Mouse (Mus musculus): Measurements from ENCODE around the gene Smarce1.
"Not testable (repeated sequence)": the region's sequence is repeated elsewhere in the genome, so short reads cannot be mapped to it uniquely, and the experiment has no call there.

Smarce1 gene

DNA sequence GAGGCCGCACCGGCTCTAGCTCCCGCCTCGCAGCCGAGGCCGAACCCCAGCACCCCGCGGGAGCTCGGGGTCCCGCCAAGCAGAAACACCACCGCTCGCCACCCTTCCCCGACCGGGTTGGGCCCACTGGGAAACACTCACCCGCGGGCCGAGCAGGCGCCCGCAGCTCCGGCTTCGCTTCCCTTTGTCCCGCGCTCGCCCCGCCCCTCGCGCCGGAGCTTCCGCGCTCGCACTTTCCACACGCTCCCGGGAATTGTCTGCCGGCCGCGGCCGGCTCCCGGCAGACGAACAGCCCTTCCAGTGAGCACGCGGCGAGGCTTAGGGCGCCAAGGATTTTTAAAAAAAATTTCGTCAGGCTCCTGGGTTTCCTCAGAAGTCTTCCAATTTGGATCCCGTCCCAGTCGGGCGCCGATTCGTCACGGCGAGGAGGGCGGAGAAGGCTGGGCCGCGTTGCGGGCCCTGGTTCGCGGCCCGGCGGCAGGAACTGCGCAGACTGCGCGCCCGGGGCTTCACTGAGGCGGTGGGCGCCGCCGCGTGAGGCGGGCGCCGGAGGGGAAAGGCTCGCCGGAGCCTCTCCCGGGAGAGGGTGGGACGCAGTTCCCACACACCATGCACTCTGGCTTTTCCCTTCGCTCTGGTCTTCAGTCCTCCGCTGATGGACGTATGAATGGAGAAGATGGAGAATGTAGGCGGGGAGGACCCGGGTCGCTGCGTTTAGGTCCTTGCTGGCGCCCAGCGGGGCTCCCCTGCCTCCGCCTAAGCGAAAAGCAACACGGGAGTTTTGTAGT, at the start of gene Smarce1:
TSS of gene Smarce1 (minus strand) at position 757 of the 788 bp plus-strand sequence.
- in situ Hi-C loops (cut with MboI; ENCODE audit: low sequenced_read_pairs), result no loop called here

DNA sequence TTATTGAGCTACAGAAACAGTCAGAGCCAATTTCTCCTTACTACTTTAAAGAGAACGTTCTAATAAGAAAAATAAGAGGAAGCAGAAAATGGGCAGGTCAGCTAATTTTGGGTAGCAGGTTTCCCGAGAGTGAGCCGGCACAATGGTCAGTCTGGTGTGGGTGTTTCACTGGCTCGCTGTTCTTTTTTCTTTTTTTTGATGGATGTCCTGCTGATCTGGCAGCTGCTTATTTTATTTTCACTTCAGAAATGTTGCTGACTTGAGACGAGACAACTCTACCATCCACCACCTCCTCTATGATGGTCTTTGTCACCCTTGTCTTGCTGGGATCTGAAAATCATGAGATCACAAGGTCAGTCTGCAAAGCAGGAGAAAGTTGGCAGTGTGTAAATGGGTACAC, 49.2 kb upstream of the Smarce1 start:
- in situ Hi-C loops (cut with MboI; ENCODE audit: low sequenced_read_pairs), result no loop called here

DNA sequence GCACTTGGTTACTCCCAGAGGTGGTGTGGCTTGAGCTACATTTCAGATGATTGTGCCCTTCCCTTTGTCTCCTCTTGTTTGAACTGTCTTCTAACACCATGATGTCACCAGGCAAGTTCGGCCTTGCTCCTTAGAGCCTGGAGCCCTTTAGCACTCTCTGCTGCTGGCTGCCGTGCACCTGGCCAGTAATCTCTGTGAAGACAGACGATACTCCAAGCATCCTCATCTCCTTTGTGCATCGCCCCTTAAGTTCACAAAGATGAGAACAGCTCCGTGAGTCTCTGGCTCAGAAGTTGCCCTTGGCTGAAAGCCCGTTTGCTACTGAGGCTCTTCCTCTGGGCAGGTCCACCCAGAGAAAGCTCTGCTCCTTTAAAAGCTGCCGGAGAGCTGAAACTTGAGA, 46.0 kb upstream of the Smarce1 start:
- in situ Hi-C loops (cut with MboI; ENCODE audit: low sequenced_read_pairs), result no loop called here

DNA sequence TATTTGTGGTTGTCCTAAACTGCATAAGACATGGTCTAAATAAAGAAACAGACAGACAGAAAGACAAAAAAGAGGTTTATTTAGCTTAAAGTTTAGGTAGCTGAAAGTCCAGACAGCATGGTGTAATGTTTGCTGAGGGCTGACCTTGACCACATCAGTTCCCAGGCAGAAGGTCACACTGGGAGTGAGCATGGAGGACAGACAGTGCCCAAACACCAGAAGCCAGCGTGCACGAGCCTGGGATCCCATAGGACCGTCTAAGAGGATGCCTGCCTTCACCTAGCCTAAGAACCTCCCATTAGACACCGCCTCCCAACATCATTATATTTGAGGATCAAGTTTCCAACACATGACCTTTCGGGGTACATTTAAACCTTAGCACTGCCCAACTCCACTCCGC, 44.8 kb upstream of the Smarce1 start:
- in situ Hi-C loops (cut with MboI; ENCODE audit: low sequenced_read_pairs), result no loop called here

DNA sequence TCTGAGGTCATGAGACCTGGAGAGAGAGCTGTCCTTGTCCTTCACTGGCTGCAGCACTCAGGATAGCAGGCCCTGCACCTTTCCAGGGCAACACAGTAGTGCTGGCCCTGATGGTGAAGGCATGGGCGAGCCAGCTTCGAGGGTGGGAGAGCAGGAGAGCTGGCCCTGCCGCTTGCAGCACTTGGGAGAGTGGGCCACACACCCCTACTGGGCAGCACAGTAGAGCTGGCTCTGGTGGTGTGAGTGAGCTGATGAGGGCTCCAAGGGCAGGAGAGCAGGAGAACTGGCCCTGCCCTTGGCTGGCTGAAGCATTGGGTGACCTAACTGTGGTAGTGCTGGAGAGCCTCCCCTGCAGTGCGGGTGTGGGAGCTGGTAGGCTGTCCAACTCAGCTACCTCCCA, 41.9 kb upstream of the Smarce1 start:
- in situ Hi-C loops (cut with MboI; ENCODE audit: low sequenced_read_pairs), result no loop called here

DNA sequence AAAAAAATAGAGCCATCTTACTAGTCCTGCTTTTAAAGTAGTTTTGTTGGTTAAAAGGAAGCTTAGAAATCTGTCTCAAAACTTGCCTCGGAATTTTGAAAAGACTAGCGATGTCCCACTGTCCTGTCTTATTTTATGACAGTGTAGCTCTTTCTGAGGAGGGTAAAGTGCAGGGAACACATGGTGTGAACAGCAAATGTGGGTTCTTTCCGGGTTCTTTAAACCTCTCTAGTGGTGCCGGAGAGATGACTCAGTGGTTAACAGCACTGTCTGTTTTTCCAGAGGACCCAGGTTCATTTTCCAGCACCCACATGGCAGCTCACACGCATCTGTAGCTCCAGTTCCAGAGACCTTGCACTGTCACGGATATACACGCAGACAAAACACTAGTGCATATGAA, 38.4 kb upstream of the Smarce1 start:
- in situ Hi-C loops (cut with MboI; ENCODE audit: low sequenced_read_pairs), result no loop called here

DNA sequence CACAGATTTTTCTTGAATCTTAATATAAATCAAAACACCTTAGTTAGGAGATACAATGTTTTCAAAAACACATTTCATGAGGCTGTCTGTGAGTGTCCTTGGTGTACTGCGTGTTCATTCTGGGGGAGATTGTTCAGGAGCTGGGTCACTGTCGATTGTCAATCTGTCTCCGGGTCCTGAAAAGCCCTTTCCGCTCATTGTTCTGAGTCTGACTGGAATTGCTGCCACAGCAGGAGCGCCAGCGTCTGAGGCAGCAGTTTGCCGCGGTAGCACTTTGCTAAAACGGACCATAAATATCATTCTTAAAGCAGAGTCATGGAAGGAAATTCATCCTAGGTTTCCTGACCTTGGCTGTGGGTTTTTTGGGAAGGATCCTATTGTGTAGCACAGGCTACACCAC, 35.0 kb upstream of the Smarce1 start:
- in situ Hi-C loops (cut with MboI; ENCODE audit: low sequenced_read_pairs), result no loop called here

DNA sequence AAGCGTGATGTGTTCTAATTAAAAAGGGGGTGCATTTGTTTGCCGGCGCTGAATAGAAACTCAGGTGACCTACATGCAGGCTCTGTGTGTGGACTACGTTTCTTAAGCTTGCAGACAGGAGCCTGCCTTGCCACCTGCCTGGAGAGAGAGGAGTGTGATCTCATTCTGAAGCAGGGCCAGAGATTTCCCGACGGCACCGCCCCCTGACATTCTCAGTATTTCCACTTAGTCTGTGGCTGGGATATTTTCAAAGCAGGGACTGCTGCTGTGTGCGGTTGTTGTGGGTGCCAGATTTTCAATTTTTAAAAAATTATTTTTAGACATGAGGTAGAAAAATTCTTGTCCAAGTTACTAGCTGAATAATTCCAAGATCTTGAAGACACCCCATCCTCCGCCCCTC, 34.4 kb upstream of the Smarce1 start:
- in situ Hi-C loops (cut with MboI; ENCODE audit: low sequenced_read_pairs), result no loop called here

DNA sequence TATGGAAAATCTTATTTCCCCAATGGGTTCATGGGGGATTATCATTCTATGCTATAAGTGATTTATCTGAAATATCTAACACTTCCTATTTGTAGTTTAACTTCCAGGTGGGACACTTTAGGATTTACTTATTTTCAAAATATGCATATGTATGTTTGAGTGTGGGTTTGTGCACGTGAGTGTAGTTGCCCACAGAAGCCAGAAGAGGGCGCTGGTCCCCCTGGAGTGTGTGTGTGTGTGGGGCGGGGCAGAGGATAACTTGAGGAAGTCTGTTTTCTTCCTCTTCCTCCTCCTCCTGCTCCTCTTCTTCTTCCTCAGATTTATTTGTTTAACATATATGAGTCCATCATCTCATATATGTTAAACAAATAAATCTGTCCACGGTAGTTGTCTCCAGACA, 25.4 kb upstream of the Smarce1 start:
- in situ Hi-C loops (cut with MboI; ENCODE audit: low sequenced_read_pairs), result no loop called here

DNA sequence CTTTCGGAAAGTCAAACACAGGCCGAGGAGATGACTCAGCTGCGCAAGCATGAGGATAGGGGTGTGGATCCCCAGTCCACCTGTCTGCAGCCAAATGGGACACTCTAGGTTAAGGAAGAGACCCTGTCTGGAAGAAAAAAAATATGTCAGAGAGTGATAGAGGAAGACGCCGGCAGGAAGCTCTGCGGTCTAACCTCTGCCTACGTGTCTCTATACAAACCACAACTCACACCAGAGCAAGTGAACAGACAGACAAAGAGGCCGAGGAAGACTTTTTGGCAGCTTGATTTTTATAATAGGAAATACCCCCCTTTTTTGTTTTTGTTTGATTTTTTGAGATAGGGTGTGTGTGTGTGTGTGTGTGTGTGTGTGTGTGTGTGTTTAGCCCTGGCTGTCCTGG, 24.5 kb upstream of the Smarce1 start:
- in situ Hi-C loops (cut with MboI; ENCODE audit: low sequenced_read_pairs), result no loop called here

DNA sequence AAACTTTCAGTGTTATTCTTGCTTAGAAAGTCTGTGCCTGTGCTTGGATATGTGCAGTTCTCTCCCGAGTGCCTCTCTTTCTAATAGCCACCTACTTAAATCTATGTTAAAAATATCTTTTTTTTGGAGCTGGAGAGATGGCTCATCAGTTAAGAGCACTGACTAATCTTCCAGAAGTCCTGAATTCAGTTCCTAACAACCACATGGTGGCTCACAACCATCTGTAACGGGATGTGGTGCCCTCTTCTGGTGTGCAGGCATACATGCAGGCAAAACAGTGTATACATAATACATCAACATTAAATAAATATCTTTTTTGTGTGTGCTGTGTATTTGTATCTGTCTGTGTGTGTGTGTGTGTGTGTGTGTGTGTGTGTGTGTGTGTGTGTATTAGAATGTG, 23.1 kb upstream of the Smarce1 start:
- in situ Hi-C loops (cut with MboI; ENCODE audit: low sequenced_read_pairs), result no loop called here

DNA sequence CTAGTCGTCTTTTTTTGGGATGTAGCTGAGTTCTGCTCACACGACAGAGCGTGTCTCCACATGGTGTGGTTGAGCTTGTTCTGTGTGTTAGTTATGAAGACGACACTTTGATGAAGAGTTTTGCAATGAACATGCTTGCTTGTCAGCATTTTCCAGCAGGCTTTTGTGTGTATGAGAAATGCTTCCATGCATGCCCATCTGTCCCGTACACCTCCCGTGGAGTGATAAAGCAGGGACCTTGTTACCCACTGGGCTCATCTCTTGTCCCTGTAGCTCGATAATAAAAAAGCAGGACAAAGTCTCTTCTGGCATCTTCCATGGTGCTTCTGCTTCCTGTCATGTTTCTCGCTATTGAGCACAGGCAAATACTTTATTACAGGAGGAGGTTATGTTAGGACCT, 21.9 kb upstream of the Smarce1 start:
- in situ Hi-C loops (cut with MboI; ENCODE audit: low sequenced_read_pairs), result no loop called here

DNA sequence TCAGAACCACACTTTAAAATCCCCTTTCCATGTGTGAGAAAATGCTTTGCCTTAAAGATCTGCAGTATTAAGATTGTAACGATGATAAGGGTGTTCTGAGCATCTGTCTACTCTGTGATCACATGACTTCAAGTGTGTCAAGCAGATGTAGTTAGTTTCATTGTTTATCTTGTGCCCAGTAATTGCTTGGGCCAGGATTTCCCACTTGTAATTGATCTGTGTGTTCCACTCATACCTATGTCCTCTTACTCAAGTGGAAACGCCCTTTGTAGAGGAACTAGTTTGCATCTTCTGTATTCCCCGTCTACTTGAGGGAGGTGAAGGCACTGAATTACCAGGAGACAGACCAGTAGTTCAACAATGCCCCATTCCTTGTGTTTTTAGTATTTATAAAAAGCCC, 19.8 kb upstream of the Smarce1 start:
- in situ Hi-C loops (cut with MboI; ENCODE audit: low sequenced_read_pairs), result no loop called here

DNA sequence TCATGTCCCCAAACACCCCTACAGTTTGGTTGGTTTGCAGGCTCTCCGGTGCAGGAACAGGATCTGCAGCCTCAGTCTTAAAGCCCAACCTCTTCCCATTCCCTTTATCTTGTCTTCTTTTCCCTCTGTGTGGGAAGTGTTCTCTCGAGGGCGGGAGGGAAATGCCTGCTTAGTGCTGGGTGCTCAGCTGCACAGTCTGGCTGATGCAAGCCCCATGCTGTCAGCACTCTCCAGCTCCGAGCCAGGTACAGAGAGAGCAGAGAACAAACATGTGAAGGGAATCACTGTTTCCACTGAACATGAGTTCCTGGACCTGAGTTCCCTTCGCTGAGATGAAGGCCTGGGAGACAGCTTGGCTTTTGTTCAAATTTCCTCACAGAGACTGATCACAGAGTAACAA, 19.4 kb upstream of the Smarce1 start:
- in situ Hi-C loops (cut with MboI; ENCODE audit: low sequenced_read_pairs), result no loop called here

DNA sequence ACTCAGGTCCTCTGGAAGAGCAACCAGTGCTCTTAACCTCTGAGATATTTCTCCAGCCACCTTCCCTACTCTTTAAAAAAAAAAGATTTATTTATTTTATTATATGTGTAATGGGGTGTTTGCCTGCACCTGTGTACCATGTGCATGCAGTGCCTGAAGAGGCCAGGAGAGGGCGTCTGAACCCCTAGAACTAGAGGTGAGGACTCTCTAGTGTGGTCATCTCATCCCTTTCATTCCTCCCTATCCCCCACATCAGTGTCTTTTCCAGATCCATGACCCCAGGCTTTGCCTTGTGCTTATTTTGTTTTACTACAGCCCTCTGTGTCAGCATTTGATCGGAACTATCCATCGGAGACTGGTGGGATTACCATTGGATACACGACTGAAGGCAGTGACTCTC, 18.3 kb upstream of the Smarce1 start:
- in situ Hi-C loops (cut with MboI; ENCODE audit: low sequenced_read_pairs), result no loop called here

DNA sequence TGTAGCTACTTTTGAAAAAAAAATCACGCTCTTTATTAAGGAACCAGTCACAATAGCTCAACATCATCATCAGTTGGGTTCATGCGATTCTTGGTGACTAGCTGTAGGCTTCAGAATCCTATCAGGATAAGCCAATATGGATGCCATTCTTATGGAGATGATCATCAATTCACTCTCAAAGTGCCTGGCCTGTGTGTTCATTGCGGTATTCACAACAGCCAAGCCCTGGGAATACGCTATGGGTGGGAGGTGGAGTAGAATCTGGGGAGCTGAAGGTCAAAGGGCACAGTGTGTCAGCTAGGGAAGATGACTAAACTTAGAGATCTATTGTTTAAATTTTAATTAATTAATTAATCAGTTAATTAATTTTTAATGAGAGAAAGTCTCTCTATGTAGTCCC, 17.1 kb upstream of the Smarce1 start:
- in situ Hi-C loops (cut with MboI; ENCODE audit: low sequenced_read_pairs), result no loop called here

DNA sequence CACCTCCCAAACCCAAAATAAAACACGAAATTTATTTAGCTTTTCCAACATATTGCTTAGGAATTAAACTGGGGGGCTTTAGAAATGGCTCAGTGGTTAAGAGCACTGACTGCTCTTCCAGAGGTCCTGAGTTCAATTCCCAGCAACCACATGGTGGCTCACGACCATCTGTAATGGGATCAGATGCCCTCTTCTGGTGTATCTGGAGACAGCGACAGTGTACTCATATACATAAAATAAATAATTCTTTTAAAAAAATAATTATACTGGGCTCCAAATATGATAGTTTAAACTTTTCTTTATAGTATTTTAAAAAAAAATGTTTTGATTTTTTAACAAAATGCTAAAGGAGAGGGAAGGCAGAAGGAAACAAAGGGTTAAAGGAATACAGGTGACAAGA, 13.7 kb upstream of the Smarce1 start:
- in situ Hi-C loops (cut with MboI; ENCODE audit: low sequenced_read_pairs), result not testable (repeated sequence)

DNA sequence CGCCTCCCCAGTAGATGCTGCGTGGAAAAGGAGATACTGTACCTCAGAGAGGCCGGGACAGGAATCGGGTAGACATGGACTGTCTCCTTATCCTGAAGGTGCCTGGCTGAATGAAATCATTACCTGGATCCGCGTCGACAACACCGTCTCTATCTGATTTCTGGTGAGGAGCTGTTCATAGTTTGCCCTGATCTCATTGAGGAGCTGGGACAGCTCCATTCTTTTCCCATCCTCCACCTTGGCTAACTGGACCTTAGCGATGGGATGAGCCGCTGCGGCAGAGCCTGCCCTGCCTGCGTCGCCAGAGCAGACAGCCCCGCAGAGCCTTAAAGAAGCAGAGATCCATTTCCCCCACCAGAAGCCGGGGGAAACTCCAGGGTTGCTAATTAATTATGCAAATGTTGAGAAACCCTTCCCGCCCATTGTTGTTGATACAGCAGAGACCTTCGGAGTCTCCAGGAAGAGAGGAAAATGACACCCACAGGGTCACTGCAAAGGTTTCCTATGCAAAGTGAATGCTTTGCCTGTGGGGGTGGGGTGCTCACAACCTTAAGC, 13.1 kb upstream of the Smarce1 start, which contains the start of gene Krt222:
TSS of gene Krt222 (minus strand) at position 266 of the 555 bp plus-strand sequence.
- in situ Hi-C loops (cut with MboI; ENCODE audit: low sequenced_read_pairs), result no loop called here

DNA sequence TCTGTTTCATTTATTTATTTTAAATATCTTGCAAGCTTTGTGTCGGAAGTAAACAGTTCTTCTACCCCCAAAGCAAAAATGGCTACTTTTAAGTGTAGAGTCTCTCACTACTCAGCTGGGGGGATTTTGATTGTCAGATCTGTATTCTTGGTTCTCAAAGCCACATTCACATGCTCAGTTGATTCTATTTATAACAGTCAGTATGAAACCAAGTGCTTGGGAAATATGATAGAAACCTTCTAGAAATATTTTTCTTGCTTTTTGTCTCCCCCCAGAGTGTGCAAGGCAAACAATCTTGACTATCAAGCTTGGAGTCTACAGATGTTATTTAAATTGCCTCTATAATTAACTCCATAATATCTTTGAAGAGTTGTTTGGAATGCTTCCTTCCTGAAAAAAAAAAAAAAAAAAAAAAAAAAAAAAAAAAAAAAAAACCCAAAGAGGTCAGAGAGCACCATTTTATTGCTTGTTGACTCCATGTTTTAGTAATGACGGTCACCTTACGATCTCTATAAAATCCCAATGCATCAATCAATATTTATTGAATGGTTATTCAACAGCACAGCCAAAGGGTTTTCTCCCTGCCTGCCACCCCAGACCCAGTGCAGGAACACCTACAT, 12.5 kb upstream of the Smarce1 start:
- in situ Hi-C loops (cut with MboI; ENCODE audit: low sequenced_read_pairs), result no loop called here

DNA sequence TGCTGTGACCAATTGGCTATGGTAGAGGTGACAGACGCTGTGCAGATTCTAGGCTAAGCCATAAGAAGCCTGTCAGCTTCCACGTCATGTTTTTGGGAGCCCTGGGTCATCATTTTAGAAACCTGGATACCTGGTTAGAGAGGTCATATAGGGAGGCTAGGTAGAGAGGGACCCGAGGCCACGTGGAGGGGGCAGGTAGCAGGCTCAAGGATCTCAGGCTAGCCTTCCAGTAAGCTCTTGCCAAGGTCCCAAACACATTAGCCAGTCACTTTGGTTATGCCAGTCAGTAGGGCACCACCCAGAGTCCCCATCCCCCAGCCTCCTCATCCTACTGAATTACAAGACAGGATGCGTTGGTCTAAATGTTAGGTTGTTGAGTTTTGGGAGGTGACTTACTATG, 11.2 kb upstream of the Smarce1 start:
- in situ Hi-C loops (cut with MboI; ENCODE audit: low sequenced_read_pairs), result no loop called here

DNA sequence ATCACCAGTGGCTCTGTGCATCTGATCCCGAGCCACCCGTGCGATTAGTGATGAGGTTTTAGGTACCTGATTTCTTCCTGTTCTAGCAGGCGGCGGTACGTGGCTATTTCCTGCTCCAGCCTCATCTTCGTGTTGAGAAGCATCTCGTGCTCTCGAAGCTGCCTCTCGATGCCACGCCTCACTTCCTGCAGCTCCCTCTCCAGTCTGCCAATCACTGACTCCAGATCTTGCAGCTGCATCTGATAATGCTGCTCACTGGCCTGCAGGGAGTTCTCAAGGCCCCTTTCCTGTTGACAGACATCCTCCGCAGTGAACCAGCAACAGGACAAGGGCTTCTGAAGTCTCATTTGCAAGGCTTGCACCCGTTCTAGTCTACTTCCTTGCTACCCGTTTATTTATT, 7.7 kb upstream of the Smarce1 start:
- in situ Hi-C loops (cut with MboI; ENCODE audit: low sequenced_read_pairs), result no loop called here

DNA sequence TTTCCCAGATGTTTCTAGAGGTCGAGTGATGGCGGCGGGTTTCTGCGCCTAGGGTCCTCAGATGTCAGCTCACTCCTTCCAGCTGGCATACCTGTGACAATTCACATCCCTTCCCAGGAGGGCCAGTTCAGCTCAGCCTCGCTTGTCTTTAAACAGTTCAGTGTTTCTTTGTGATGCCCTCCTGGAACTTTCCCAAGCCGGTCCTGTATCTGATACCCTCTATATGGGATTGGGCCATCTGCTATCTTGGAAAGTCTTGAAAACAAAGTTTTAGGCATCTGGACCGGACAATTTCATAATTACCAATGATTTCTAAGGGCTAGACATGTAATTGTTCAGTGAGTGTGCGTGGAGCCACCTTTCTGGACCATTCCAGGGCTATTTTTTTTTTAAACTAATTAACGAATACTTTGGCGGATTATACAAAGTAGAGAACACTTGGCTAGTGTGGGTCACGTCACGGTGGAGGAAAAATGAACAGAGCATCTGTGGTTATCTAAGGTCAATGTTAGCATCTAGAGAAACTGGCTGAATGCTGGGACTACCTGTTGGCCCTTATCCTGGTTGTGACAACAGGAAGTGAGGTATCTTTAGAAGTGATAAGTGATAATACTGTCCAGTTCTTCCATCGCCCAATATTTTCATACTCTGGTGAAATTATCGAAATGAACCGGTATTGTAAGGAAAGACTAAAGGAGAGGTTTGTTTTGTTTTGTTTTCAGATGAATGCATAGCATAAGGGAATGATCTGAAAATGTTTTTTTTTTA, 416 bp upstream of the Smarce1 start:
- in situ Hi-C loops (cut with MboI; ENCODE audit: low sequenced_read_pairs), result no loop called here
